Mouse (Mus musculus) heart, embryonic 13.5 days (tissue): ENCODE measurements around the gene Plekho2. TPM values are rescaled to one million over a fixed set of nuclear protein-coding genes. Genes with fewer than 3 reads are reported as not detected.

Experiments used
- ATAC-seq: fragments of 200-750 bp; cut with Nextera tagmentation; 2 replicates; pipeline ENCODE4 v1.8.0; 2017; ENCODE audit warnings: moderate TSS enrichment; ENCODE audit not compliant: insufficient number of reproducible peaks, low FRiP score, low TSS enrichment; ENCODE audit errors: extremely low read depth
- H3K27ac ChIP-seq: fragments of 300-500 bp; sonication (generic); replicated peaks from 2 replicates; pipeline ENCODE4 v1.5.1; 2015; ENCODE audit warnings: moderate library complexity, mild to moderate bottlenecking, inconsistent platforms
- H3K27me3 ChIP-seq: fragments of 300-500 bp; sonication (generic); replicated peaks from 2 replicates; pipeline ENCODE4 v1.6.1; 2015; ENCODE audit warnings: mild to moderate bottlenecking, inconsistent platforms
- H3K36me3 ChIP-seq: fragments of 300-500 bp; sonication (generic); 2 replicates; pipeline ENCODE4 v1.6.1; 2015; ENCODE audit warnings: mild to moderate bottlenecking, inconsistent platforms
- H3K4me1 ChIP-seq: fragments of 300-500 bp; sonication (generic); 2 replicates; pipeline ENCODE4 v1.6.1; 2015; ENCODE audit warnings: inconsistent platforms
- H3K4me2 ChIP-seq: fragments of 300-500 bp; sonication (generic); 2 replicates; pipeline ENCODE4 v1.6.1; 2015; ENCODE audit warnings: inconsistent platforms, mild to moderate bottlenecking, moderate library complexity
- H3K4me3 ChIP-seq: fragments of 300-500 bp; sonication (generic); 2 replicates; pipeline ENCODE4 v1.5.1; 2015; ENCODE audit warnings: moderate library complexity, mild to moderate bottlenecking, inconsistent platforms
- H3K9ac ChIP-seq: fragments of 300-500 bp; sonication (generic); 2 replicates; pipeline ENCODE4 v1.6.1; 2015; ENCODE audit warnings: inconsistent platforms, mild to moderate bottlenecking, moderate library complexity
- H3K9me3 ChIP-seq: fragments of 300-500 bp; sonication (generic); 2 replicates; pipeline ENCODE4 v1.6.1; 2016; ENCODE audit warnings: inconsistent platforms
- WGBS: fragments of 180-500 bp; shearing (Covaris S2); methylation state at CpG from one replicate; pipeline ENCODE4 v1.1.7; 2015; ENCODE audit warnings: mixed read lengths; 5-methylcytosine and 5-hydroxymethylcytosine counted together
- polyA plus RNA-seq: library from polyadenylated mRNA; unstranded; fragments of >200 nt; fragmentation: Nextera tagmentation; extraction: Ambion mirVana; gene quantifications from 2 replicates; pipeline ENCODE4 v1.2.1, GENCODE M21; 2015

The Plekho2 gene
- polyA plus RNA-seq, 1 experiment from 2014 or later, result 10.7 TPM

DNA sequence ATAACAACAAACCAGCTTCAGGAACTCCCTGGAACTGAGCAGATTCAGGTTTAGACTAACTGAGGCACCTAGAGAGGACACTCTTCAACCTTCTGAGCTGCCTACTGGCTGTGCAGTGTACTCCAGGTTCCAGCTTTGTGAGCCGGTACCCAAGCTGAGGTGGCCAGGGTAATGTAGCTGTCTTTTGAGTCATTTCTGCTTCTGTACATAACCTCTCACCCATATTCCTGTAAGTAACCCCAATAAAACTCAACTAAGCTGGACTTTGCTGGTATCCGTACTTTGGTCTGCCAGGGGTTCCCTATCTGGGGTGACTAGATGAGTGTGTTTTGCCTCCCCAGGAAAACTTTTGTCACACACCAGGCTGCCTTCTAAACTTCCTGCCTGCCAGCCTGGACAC is 15.1 kb downstream of the Plekho2 start:
- 84% methylated on average over 2 of the region's 2 CpGs for WGBS
- no peaks in the 10 kb centered on the region for H3K9me3 ChIP-seq
- no peak overlapping the region for H3K27ac ChIP-seq
- ATAC-seq, result no peak
- H3K4me1 ChIP-seq, result peaks cover 33% of the 10 kb centered on the region
- H3K4me2 ChIP-seq, result no peak overlapping the region
- H3K4me3 ChIP-seq, result no peak overlapping the region
- no peak overlapping the region for H3K9ac ChIP-seq
- H3K36me3 ChIP-seq, result peaks cover 79% of the 10 kb centered on the region
- no peaks in the 10 kb centered on the region for H3K27me3 ChIP-seq

DNA sequence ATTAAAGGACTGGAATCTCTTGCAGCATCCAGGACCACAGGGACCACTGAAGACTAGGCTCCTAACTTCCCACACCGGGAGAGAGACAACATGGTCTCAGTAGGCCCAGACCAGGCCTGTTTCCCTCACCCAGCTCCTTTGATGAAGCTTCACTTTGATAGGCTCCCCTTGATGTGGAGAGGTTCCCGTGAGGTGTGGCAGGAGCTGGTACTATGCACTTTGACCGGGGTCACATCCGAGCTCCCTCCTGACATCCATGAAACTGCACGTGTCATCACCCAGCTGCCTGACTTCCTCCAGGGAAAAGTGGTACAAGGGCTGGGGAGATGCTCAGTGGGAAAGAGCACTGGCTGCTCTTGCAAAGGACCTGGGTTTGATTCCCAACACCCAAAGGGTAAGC is 16.8 kb downstream of the Plekho2 start:
- WGBS, result 87% methylated on average over 5 of the region's 5 CpGs
- ATAC-seq, result no peak
- H3K4me3 ChIP-seq, result no peak overlapping the region
- H3K36me3 ChIP-seq, result peaks cover 84% of the 10 kb centered on the region
- H3K9ac ChIP-seq, result no peak overlapping the region
- no peaks in the 10 kb centered on the region for H3K9me3 ChIP-seq
- no peak overlapping the region for H3K27ac ChIP-seq
- peaks cover 28% of the 10 kb centered on the region for H3K4me1 ChIP-seq
- no peak overlapping the region for H3K4me2 ChIP-seq
- no peaks in the 10 kb centered on the region for H3K27me3 ChIP-seq

DNA sequence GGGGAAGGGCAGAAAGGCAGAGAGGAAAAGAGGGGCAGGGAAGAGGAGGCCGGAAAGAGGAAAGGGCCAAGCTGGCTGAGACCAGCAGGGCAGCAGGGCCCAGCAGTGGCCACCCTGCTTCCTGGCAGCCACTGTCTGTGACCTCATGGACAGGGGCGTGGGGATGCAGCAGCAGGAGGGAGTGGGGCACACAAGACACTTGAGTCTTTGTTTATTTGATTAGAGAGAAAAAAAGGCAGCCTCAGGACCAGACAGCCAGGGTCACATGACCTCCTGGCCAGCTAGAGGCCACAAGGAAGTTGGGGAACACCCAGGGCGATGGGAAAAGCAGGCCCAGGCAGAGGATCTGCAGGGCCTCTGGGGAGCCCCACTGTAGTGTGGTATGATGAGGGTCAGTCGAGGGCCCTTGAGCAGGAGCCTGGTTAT is 17.7 kb downstream of the Plekho2 start:
- 31% methylated on average over 4 of the region's 4 CpGs for WGBS
- H3K9ac ChIP-seq, result peak overlapping the region; percentile 42
- no peaks in the 10 kb centered on the region for H3K9me3 ChIP-seq
- peaks cover 84% of the 10 kb centered on the region for H3K36me3 ChIP-seq
- no peak for ATAC-seq
- no peak overlapping the region for H3K4me3 ChIP-seq
- H3K27me3 ChIP-seq, result no peaks in the 10 kb centered on the region
- H3K4me1 ChIP-seq, result peaks cover 28% of the 10 kb centered on the region
- H3K27ac ChIP-seq, result peak overlapping the region; percentile 44
- H3K4me2 ChIP-seq, result no peak overlapping the region

GRCm38 (mm10) chr9:65561016-65561415 is 18.8 kb downstream of the Plekho2 start:
- Histone ChIP-seq H3K36me3 (peaks cover 84% of the 10 kb centered on the region), H3K9me3 (no peaks in the 10 kb centered on the region), H3K4me2 (no peak overlapping the region), H3K27ac (no peak overlapping the region), H3K9ac (no peak overlapping the region), H3K27me3 (no peaks in the 10 kb centered on the region), H3K4me3 (no peak overlapping the region), H3K4me1 (peaks cover 28% of the 10 kb centered on the region)
- WGBS, result 86% methylated on average over 4 of the region's 4 CpGs
- no peak for ATAC-seq

- H3K4me3 ChIP-seq, result no peak overlapping the region
- no peak for ATAC-seq
- H3K4me2 ChIP-seq, result no peak overlapping the region
- no peak overlapping the region for H3K9ac ChIP-seq
- H3K4me1 ChIP-seq, result peaks cover 41% of the 10 kb centered on the region
- H3K36me3 ChIP-seq, result peaks cover 81% of the 10 kb centered on the region
- H3K27me3 ChIP-seq, result no peaks in the 10 kb centered on the region
- no peaks in the 10 kb centered on the region for H3K9me3 ChIP-seq
- H3K27ac ChIP-seq, result no peak overlapping the region
- 90% methylated on average over 6 of the region's 6 CpGs for WGBS
Measured at GRCm38 (mm10) chr9:65558806-65559205, 21.0 kb downstream of the Plekho2 start.

- H3K4me2 ChIP-seq, result no peak overlapping the region
- no peak for ATAC-seq
- no peak overlapping the region for H3K4me3 ChIP-seq
- WGBS, result 93% methylated on average over 5 of the region's 5 CpGs
- H3K27ac ChIP-seq, result no peak overlapping the region
- H3K9ac ChIP-seq, result no peak overlapping the region
- no peaks in the 10 kb centered on the region for H3K9me3 ChIP-seq
- H3K27me3 ChIP-seq, result no peaks in the 10 kb centered on the region
- H3K4me1 ChIP-seq, result peaks cover 37% of the 10 kb centered on the region
- peaks cover 84% of the 10 kb centered on the region for H3K36me3 ChIP-seq
Measured at GRCm38 (mm10) chr9:65556979-65557378, 22.9 kb downstream of the Plekho2 start.

DNA sequence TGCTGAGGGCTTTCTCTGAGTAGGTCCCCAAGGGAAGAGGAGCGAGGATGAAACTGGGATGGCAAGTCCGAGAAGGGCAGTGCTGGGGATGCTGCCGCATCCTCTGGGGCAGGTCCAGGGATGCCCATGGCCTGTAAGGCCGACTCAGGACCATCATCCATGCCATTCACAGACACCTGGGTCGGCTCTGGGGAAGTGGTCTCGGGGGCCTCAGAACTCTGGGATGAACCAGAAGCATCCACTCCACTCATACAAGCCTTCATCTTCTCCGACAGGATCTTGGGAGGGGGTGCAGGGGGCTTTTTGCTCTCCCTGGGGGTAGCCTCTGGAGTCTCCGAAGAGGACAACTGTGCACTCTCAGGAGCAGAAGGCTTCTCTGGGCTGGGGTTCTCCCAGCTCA is 23.5 kb downstream of the Plekho2 start:
- Histone ChIP-seq H3K27me3 (no peaks in the 10 kb centered on the region), H3K9me3 (no peaks in the 10 kb centered on the region), H3K27ac (no peak overlapping the region), H3K4me1 (peaks cover 35% of the 10 kb centered on the region), H3K4me3 (no peak overlapping the region), H3K4me2 (no peak overlapping the region), H3K36me3 (peaks cover 84% of the 10 kb centered on the region), H3K9ac (no peak overlapping the region)
- no peak for ATAC-seq
- 94% methylated on average over 8 of the region's 8 CpGs for WGBS

DNA sequence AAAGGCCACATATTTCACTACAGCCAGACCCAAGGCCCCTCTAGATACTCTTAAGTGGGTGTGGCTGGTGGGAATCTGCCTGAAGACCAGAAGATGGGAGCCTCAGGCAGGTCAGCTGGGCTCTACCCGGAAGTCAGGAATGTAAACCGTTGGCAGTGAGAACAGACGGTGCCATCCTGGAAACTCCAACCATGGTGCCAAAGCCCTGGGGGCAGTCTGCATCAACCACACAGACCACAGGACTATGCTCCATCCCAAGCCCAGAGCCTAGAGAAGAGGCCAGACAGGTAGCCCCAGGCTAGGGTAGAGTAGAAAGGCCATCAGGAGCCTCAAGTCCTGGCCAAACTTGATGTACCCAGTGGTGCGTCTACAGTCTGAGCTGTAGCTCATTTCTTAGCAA is 24.2 kb downstream of the Plekho2 start:
- WGBS, result 68% methylated on average over 4 of the region's 4 CpGs
- peak overlapping the region; percentile 59 for H3K27ac ChIP-seq
- ATAC-seq, result no peak
- peaks cover 78% of the 10 kb centered on the region for H3K36me3 ChIP-seq
- H3K4me2 ChIP-seq, result no peak overlapping the region
- peak overlapping the region; percentile 66; the same call in 1 of the 2 replicates for H3K9ac ChIP-seq
- H3K9me3 ChIP-seq, result no peaks in the 10 kb centered on the region
- H3K4me1 ChIP-seq, result peaks cover 37% of the 10 kb centered on the region
- H3K27me3 ChIP-seq, result no peaks in the 10 kb centered on the region
- no peak overlapping the region for H3K4me3 ChIP-seq

DNA sequence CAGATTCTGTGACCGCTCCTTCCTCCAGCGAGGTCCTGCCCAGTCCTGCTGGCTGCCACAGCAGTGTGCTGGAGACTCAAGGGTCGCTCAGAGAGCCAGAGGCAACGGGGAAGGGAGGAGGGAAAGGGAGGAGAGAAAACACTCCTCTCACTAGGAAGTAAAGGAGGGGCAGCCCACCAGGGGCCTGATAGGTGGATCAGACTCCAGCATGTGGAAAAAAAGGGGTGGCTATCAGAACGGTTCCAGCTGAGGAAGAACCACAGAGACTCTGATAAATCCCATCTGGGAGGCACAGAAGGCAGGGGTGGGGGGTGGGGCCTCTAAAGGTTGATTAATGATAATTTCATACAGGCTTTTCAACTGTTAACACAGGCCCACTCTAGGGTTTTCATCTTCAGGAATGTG is 24.8 kb downstream of the Plekho2 start:
- no peak; the same call in 1 of the 2 replicates for ATAC-seq
- Histone ChIP-seq H3K9me3 (no peaks in the 10 kb centered on the region), H3K36me3 (peaks cover 72% of the 10 kb centered on the region), H3K27me3 (no peaks in the 10 kb centered on the region), H3K4me3 (no peak overlapping the region), H3K4me1 (peaks cover 43% of the 10 kb centered on the region), H3K9ac (peak overlapping the region; percentile 66), H3K4me2 (peak overlapping the region; percentile 46), H3K27ac (peak overlapping the region; percentile 59)
- 22% methylated on average over 5 of the region's 5 CpGs for WGBS

DNA sequence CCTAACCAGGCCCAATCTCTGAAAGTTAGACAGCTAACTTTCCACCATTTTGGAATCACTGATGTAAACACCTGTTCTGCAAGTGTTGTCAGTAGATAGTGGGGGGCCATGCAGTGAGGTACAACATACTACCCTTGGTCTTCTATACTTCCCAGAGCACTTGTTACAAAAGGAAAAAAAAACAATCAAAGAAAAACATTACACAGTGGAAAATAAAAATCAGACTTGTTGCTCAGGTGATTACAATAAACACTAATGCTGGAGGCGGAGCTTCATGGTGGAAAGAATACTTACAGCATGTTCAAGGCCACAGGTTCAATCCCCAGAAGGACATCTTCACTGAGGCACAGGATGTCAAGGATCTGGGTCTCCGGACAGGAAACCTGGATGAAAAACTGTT is 27.1 kb downstream of the Plekho2 start:
- H3K27ac ChIP-seq, result 0 out of 2 replicates have a peak overlapping the region, but pooled peaks have one; percentile 95
- no peak overlapping the region for H3K9ac ChIP-seq
- no peak overlapping the region for H3K4me3 ChIP-seq
- H3K9me3 ChIP-seq, result no peaks in the 10 kb centered on the region
- H3K4me1 ChIP-seq, result peaks cover 64% of the 10 kb centered on the region
- 84% methylated on average over 2 of the region's 2 CpGs for WGBS
- no peak for ATAC-seq
- peaks cover 52% of the 10 kb centered on the region for H3K36me3 ChIP-seq
- no peak overlapping the region for H3K4me2 ChIP-seq
- no peaks in the 10 kb centered on the region for H3K27me3 ChIP-seq

- no peak overlapping the region for H3K4me2 ChIP-seq
- WGBS, result 72% methylated on average over 5 of the region's 5 CpGs
- H3K27me3 ChIP-seq, result no peaks in the 10 kb centered on the region
- peaks cover 46% of the 10 kb centered on the region for H3K36me3 ChIP-seq
- H3K9ac ChIP-seq, result no peak overlapping the region
- ATAC-seq, result no peak
- H3K27ac ChIP-seq, result peak overlapping the region; percentile 95
- H3K9me3 ChIP-seq, result no peaks in the 10 kb centered on the region
- no peak overlapping the region for H3K4me3 ChIP-seq
- peaks cover 70% of the 10 kb centered on the region for H3K4me1 ChIP-seq
Measured at GRCm38 (mm10) chr9:65552141-65552540, 27.7 kb downstream of the Plekho2 start.

DNA sequence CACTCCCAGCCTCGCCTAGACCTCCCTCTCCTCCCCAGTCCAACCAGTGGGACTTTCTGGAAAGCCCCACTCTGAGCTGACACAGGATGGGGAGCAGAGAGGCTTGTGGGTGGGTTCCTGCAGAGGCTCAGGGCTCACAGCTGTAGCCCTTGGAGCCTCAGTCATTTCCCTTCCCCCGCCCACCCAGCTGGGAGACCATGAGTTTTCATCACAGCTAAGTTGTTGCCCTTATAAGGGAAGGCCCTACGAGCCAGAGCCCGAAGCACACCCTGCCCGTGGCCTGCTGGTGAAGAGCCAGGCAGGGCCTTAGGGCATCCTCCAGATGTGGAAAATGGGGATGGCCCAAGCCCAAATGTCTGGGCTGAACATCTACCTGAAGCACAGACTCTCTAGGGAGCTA is 28.8 kb downstream of the Plekho2 start:
- peaks cover 81% of the 10 kb centered on the region for H3K4me1 ChIP-seq

More for the DNA sequence above, 28.8 kb downstream of the Plekho2 start:
- Histone ChIP-seq H3K4me3 (no peak overlapping the region), H3K36me3 (peaks cover 35% of the 10 kb centered on the region), H3K27ac (peak overlapping the region; percentile 95), H3K4me2 (no peak overlapping the region; the same call in 1 of the 2 replicates), H3K9me3 (no peaks in the 10 kb centered on the region), H3K27me3 (no peaks in the 10 kb centered on the region), H3K9ac (peak overlapping the region; percentile 71)
- 2% methylated on average over 5 of the region's 5 CpGs for WGBS
- ATAC-seq, result peak; percentile 59; the same call in 1 of the 2 replicates
